Mouse (Mus musculus): Measurements from ENCODE around the gene Nat10. TPM values are rescaled to one million over a fixed set of nuclear protein-coding genes. Genes with fewer than 3 reads are reported as not detected.
A peak's percentile ranks its signal among the peaks of the same experiment; 100 is the strongest.

Gene Nat10
- polyA plus RNA-seq, 1 experiment from 2014 or later = 18.5 TPM

- no peak; the same call in 1 of the 2 replicates for ATAC-seq (ENCODE audit: low FRiP score)
- Histone ChIP-seq H3K4me3 (replicated peaks) (no peak overlapping the region), H3K9ac (replicated peaks) (no peak overlapping the region), H3K36me3 (peaks cover 46% of the 10 kb centered on the region), H3K9me3 (replicated peaks) (no peaks in the 10 kb centered on the region), H3K27me3 (replicated peaks) (no peaks in the 10 kb centered on the region), H3K4me2 (no peak overlapping the region), H3K27ac (replicated peaks) (no peak overlapping the region), H3K4me1 (no peaks in the 10 kb centered on the region)
- WGBS = 80% methylated on average over 7 of the region's 7 CpGs
These were observed 17.1 kb downstream of the Nat10 start for GRCm38 (mm10) chr2:103743988-103744387.

GRCm38 (mm10) chr2:103743536-103743935, 17.5 kb downstream of the Nat10 start:
- H3K4me3 ChIP-seq (replicated peaks) = no peak overlapping the region
- H3K4me1 ChIP-seq = no peaks in the 10 kb centered on the region
- no peaks in the 10 kb centered on the region for H3K27me3 ChIP-seq (replicated peaks)
- no peak overlapping the region for H3K27ac ChIP-seq (replicated peaks)
- peaks cover 48% of the 10 kb centered on the region for H3K36me3 ChIP-seq
- H3K9ac ChIP-seq (replicated peaks) = no peak overlapping the region
- H3K9me3 ChIP-seq (replicated peaks) = no peaks in the 10 kb centered on the region
- no peak for ATAC-seq (ENCODE audit: low FRiP score)
- no peak overlapping the region for H3K4me2 ChIP-seq
- WGBS = 96% methylated on average over 2 of the region's 2 CpGs

DNA sequence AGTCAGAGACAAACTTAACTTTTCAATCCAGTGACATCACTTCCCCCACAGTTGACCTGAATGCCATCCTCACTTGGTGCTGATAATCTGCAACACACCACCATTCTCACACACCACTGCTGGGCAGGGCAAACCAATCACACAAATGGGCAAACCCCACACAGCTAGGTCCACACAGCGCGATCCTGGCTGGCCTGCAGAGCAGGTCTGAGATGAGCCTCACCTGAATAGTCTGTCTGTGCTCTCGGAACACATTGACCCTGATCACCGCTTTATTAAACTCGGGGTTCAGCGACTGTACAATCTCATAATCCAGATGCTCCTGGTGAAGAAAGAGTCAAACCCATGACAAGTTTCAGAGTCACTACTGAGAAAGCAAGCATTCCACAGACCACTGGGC, 18.2 kb downstream of the Nat10 start:
- no peak overlapping the region for H3K4me3 ChIP-seq (replicated peaks)
- WGBS = 94% methylated on average over 6 of the region's 6 CpGs
- H3K36me3 ChIP-seq = peaks cover 42% of the 10 kb centered on the region

DNA sequence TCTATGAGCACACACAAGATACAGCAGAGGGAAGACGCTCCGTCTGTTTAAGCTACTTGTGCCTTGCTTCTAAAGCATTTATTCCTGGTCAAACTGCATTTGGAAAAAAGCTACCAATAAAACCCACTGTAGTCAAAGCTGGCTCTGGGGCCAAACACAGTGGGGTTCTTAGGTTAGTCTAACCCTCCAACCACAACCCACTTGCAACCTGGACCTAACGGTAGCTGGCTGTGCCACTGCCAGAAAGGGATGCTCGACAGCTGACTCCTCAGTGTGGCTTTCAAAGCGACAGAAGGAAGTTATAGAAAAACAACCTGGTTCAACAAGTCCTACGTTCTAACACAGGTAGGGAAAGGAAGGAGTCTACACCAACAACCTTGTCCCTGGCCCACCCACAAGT, 29.6 kb downstream of the Nat10 start:
- no peak overlapping the region for H3K4me3 ChIP-seq (replicated peaks)
- H3K4me2 ChIP-seq = no peak overlapping the region
- 92% methylated on average over 6 of the region's 6 CpGs for WGBS
- no peaks in the 10 kb centered on the region for H3K4me1 ChIP-seq
- peaks cover 77% of the 10 kb centered on the region for H3K36me3 ChIP-seq
- H3K27me3 ChIP-seq (replicated peaks) = no peaks in the 10 kb centered on the region
- no peak overlapping the region for H3K9ac ChIP-seq (replicated peaks)
- no peaks in the 10 kb centered on the region for H3K9me3 ChIP-seq (replicated peaks)
- H3K27ac ChIP-seq (replicated peaks) = no peak overlapping the region
- no peak for ATAC-seq (ENCODE audit: low FRiP score)

More for the DNA sequence above, 18.2 kb downstream of the Nat10 start:
- no peaks in the 10 kb centered on the region for H3K27me3 ChIP-seq (replicated peaks)
- ATAC-seq (ENCODE audit: low FRiP score) = no peak
- H3K27ac ChIP-seq (replicated peaks) = no peak overlapping the region
- H3K4me1 ChIP-seq = no peaks in the 10 kb centered on the region
- no peak overlapping the region for H3K4me2 ChIP-seq
- no peak overlapping the region for H3K9ac ChIP-seq (replicated peaks)
- no peaks in the 10 kb centered on the region for H3K9me3 ChIP-seq (replicated peaks)

DNA sequence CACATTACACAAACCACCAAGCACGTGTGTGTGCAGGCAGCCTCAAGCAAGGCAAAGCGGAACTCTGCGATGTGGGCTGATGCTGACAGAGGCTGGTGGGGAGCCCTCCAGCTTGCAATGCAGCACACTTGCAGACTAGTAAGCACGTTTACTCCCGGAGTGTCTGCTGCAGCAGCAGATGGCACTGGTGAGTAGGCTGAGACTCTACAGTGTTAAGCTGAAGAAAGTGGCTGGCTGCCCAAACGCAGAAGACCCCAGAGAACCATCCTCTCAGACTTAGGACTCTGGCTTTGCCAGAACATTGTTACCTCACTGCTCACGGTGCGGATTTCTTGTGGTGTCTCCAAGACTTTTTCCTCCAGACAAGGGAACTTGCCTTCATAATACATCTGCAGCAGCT, 30.1 kb downstream of the Nat10 start:
- Histone ChIP-seq H3K9me3 (replicated peaks) (no peaks in the 10 kb centered on the region), H3K36me3 (peaks cover 82% of the 10 kb centered on the region), H3K4me3 (replicated peaks) (no peak overlapping the region), H3K4me2 (no peak overlapping the region), H3K27ac (replicated peaks) (no peak overlapping the region), H3K4me1 (no peaks in the 10 kb centered on the region), H3K27me3 (replicated peaks) (no peaks in the 10 kb centered on the region), H3K9ac (replicated peaks) (no peak overlapping the region)
- WGBS = 75% methylated on average over 8 of the region's 8 CpGs
- peak; percentile 47; the same call in 1 of the 2 replicates for ATAC-seq (ENCODE audit: low FRiP score)

GRCm38 (mm10) chr2:103728027-103728540, 33.0 kb downstream of the Nat10 start:
- H3K4me3 ChIP-seq (replicated peaks) = no peak overlapping the region
- no peak overlapping the region for H3K9ac ChIP-seq (replicated peaks)
- ATAC-seq (ENCODE audit: low FRiP score) = no peak
- no peaks in the 10 kb centered on the region for H3K4me1 ChIP-seq
- H3K27ac ChIP-seq (replicated peaks) = no peak overlapping the region
- H3K36me3 ChIP-seq = peaks cover 80% of the 10 kb centered on the region
- H3K9me3 ChIP-seq (replicated peaks) = no peaks in the 10 kb centered on the region
- no peaks in the 10 kb centered on the region for H3K27me3 ChIP-seq (replicated peaks)
- H3K4me2 ChIP-seq = no peak overlapping the region
- WGBS = 89% methylated on average over 12 of the region's 12 CpGs

DNA sequence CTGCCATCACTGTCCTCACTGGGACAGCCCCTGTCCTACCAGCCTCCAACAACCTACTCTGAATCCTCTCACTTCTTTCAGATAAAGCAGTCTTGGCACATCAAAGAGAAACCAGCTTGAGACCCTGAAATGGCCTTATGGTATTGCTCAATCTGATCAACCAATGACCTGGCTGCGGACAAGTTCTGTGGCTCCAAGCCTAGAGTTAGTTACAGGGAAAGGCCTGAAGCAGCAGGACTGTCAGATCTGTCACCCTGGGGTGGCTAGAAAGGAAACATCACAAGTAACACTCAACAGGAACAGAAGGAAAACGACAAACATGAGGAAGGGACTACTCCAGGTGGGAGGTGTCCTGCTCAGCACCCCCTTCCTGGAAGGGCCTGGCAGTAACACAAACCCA, 36.5 kb downstream of the Nat10 start:
- Histone ChIP-seq H3K27ac (replicated peaks) (no peak overlapping the region), H3K27me3 (replicated peaks) (no peaks in the 10 kb centered on the region), H3K9me3 (replicated peaks) (no peaks in the 10 kb centered on the region), H3K4me1 (no peaks in the 10 kb centered on the region), H3K9ac (replicated peaks) (no peak overlapping the region), H3K4me3 (replicated peaks) (no peak overlapping the region), H3K36me3 (peaks cover 76% of the 10 kb centered on the region), H3K4me2 (no peak overlapping the region)
- WGBS = 93% methylated on average over 2 of the region's 2 CpGs
- ATAC-seq (ENCODE audit: low FRiP score) = no peak

DNA sequence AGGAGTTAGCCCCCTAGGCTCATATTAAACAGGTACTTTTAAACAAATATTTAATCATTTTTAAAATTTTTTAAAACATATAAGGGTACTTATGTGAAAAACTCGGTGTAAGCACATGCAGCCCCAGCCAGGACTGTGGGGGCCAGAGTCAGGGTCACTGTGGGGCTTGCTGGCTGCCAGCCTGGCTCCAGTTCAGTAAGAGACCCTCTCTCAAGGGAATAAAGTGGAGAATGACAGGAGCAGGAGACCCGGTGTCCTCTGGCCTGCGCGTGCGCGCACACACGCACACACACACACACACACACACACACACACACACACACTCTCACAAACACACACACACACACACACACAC, 41.8 kb downstream of the Nat10 start:
- Histone ChIP-seq H3K4me3 (replicated peaks) (no peak overlapping the region), H3K36me3 (peaks cover 51% of the 10 kb centered on the region), H3K27ac (replicated peaks) (no peak overlapping the region), H3K9me3 (replicated peaks) (no peaks in the 10 kb centered on the region), H3K4me1 (no peaks in the 10 kb centered on the region), H3K4me2 (no peak overlapping the region), H3K9ac (replicated peaks) (no peak overlapping the region), H3K27me3 (replicated peaks) (no peaks in the 10 kb centered on the region)
- WGBS = 96% methylated on average over 7 of the region's 7 CpGs
- ATAC-seq (ENCODE audit: low FRiP score) = no peak

- ATAC-seq (ENCODE audit: low FRiP score) = peak; percentile 86; the same call in 1 of the 2 replicates
- 63% methylated on average over 8 of the region's 8 CpGs for WGBS
- Histone ChIP-seq H3K9me3 (replicated peaks) (no peaks in the 10 kb centered on the region), H3K36me3 (peaks cover 46% of the 10 kb centered on the region), H3K4me2 (no peak overlapping the region), H3K27me3 (replicated peaks) (no peaks in the 10 kb centered on the region), H3K27ac (replicated peaks) (no peak overlapping the region), H3K4me3 (replicated peaks) (no peak overlapping the region), H3K4me1 (no peaks in the 10 kb centered on the region), H3K9ac (replicated peaks) (no peak overlapping the region)
These were observed 42.3 kb downstream of the Nat10 start for GRCm38 (mm10) chr2:103718594-103719291.

- H3K9ac ChIP-seq (replicated peaks) = no peak overlapping the region
- 75% methylated on average over 4 of the region's 4 CpGs for WGBS
- H3K4me1 ChIP-seq = no peaks in the 10 kb centered on the region
- H3K4me3 ChIP-seq (replicated peaks) = no peak overlapping the region
- H3K27ac ChIP-seq (replicated peaks) = no peak overlapping the region
- H3K36me3 ChIP-seq = peaks cover 13% of the 10 kb centered on the region
- no peaks in the 10 kb centered on the region for H3K27me3 ChIP-seq (replicated peaks)
- no peak overlapping the region for H3K4me2 ChIP-seq
- no peaks in the 10 kb centered on the region for H3K9me3 ChIP-seq (replicated peaks)
- no peak for ATAC-seq (ENCODE audit: low FRiP score)
These were observed 46.7 kb downstream of the Nat10 start for GRCm38 (mm10) chr2:103714412-103714811.

DNA sequence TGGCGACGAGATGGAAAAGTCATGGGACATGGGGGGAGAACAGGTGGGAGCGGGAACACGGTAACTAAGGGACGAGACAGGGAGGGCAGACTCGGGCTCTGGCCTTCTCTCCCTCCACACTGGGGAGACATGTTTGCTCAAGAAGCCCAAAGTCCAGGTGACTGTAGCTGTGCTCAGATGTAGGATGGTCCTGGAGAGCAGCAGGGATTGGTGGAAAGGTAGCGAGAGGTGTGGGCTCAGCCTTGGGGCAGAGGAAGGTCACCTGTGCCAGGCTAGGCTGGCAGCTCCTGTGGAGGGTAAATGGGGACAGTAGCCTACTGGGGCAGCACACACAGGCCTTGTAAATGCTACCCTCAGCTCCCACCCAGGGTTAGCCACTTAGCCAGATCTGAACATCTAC, 47.2 kb downstream of the Nat10 start:
- H3K27ac ChIP-seq (replicated peaks) = no peak overlapping the region
- no peaks in the 10 kb centered on the region for H3K4me1 ChIP-seq
- H3K9ac ChIP-seq (replicated peaks) = no peak overlapping the region
- H3K9me3 ChIP-seq (replicated peaks) = no peaks in the 10 kb centered on the region
- H3K27me3 ChIP-seq (replicated peaks) = no peaks in the 10 kb centered on the region
- no peak overlapping the region for H3K4me3 ChIP-seq (replicated peaks)
- H3K4me2 ChIP-seq = no peak overlapping the region
- H3K36me3 ChIP-seq = peaks cover 13% of the 10 kb centered on the region
- WGBS = 95% methylated on average over 7 of the region's 7 CpGs
- ATAC-seq (ENCODE audit: low FRiP score) = no peak

- Histone ChIP-seq H3K4me1 (peaks cover 9% of the 10 kb centered on the region), H3K27ac (replicated peaks) (no peak overlapping the region), H3K9me3 (replicated peaks) (no peaks in the 10 kb centered on the region), H3K4me3 (replicated peaks) (no peak overlapping the region), H3K27me3 (replicated peaks) (no peaks in the 10 kb centered on the region), H3K9ac (replicated peaks) (no peak overlapping the region), H3K36me3 (peaks cover 3% of the 10 kb centered on the region; the same call in 1 of the 2 replicates), H3K4me2 (no peak overlapping the region)
- ATAC-seq (ENCODE audit: low FRiP score) = no peak
- WGBS = 88% methylated on average over 7 of the region's 7 CpGs
These were observed 50.2 kb downstream of the Nat10 start for GRCm38 (mm10) chr2:103710849-103711248.

Measured in neural tube, embryonic 15.5 days (tissue).